Mouse (Mus musculus) embryonic facial prominence, embryonic 11.5 days (tissue): Measurements from ENCODE around the gene Fhdc1. TPM values are rescaled to one million over a fixed set of nuclear protein-coding genes. Genes with fewer than 3 reads are reported as not detected.

ENCODE experiments used
- ATAC-seq: fragments of 200-750 bp; cut with Nextera tagmentation; replicated peaks from 2 replicates; pipeline ENCODE4 v1.8.0; 2017; ENCODE audit warnings: low read depth; ENCODE audit not compliant: insufficient number of reproducible peaks, low FRiP score, low TSS enrichment
- DNase-seq: peaks from one replicate; pipeline ENCODE4 v3.0.0-alpha.2; 2015; ENCODE audit warnings: low spot score
- H3K27ac ChIP-seq: fragments of 300-500 bp; sonication (generic); replicated peaks from 2 replicates; pipeline ENCODE4 v1.5.1; 2014; ENCODE audit warnings: mild to moderate bottlenecking, low read depth, low read length, control low read depth
- H3K27me3 ChIP-seq: fragments of 300-500 bp; sonication (generic); 2 replicates; pipeline ENCODE4 v1.6.1; 2014; ENCODE audit warnings: mild to moderate bottlenecking, low read length, moderate library complexity, mixed read lengths; ENCODE audit not compliant: control insufficient read depth, insufficient read depth
- H3K36me3 ChIP-seq: fragments of 300-500 bp; sonication (generic); replicated peaks from 2 replicates; pipeline ENCODE4 v1.6.1; 2014; ENCODE audit warnings: low read depth, mild to moderate bottlenecking, low read length, moderate library complexity, mixed read lengths; ENCODE audit not compliant: control insufficient read depth, insufficient read depth
- H3K4me1 ChIP-seq: fragments of 300-500 bp; sonication (generic); 2 replicates; pipeline ENCODE4 v1.6.1; 2014; ENCODE audit warnings: low read length, mixed read lengths; ENCODE audit not compliant: control insufficient read depth, insufficient read depth
- H3K4me2 ChIP-seq: fragments of 300-500 bp; sonication (generic); 2 replicates; pipeline ENCODE4 v1.6.1; 2014; ENCODE audit warnings: low read depth, mild to moderate bottlenecking, control low read depth, low read length, moderate library complexity
- H3K4me3 ChIP-seq: fragments of 300-500 bp; sonication (generic); 2 replicates; pipeline ENCODE4 v1.5.1; 2014; ENCODE audit warnings: low read depth, low read length, control low read depth
- H3K9ac ChIP-seq: fragments of 300-500 bp; sonication (generic); replicated peaks from 2 replicates; pipeline ENCODE4 v1.6.1; 2014; ENCODE audit warnings: mild to moderate bottlenecking, control low read depth, low read length
- H3K9me3 ChIP-seq: fragments of 300-500 bp; sonication (generic); replicated peaks from 2 replicates; pipeline ENCODE4 v1.6.1; 2016; ENCODE audit warnings: mild to moderate bottlenecking, low read length, inconsistent platforms, mixed read lengths; ENCODE audit not compliant: control insufficient read depth
- WGBS: fragments of 180-500 bp; shearing (Covaris S2); extraction: QIAGEN DNeasy Blood & Tissue Kit; methylation state at CpG from one replicate; pipeline ENCODE4 v1.1.7; 2014; 5-methylcytosine and 5-hydroxymethylcytosine counted together
- polyA plus RNA-seq: library from polyadenylated mRNA; unstranded; fragments of >200 nt; fragmentation: Nextera tagmentation; extraction: Ambion mirVana; gene quantifications from 2 replicates; pipeline ENCODE4 v1.2.1, GENCODE M21; 2014

The Fhdc1 gene
- polyA plus RNA-seq, result 1.8 and 2.4 TPM in 2 replicates

- peaks cover 26% of the 10 kb centered on the region for H3K27me3 ChIP-seq
Observed at GRCm38 (mm10) chr3:84480006-84480897, at the start of gene Fhdc1. Fhdc1 (minus strand) TSS chr3:84480429.

GRCm38 (mm10) chr3:84529021-84529420 lies 48.8 kb upstream of the Fhdc1 start:
- ATAC-seq (no peak), DNase-seq (no peak)
- Histone ChIP-seq H3K36me3 (no peaks in the 10 kb centered on the region), H3K4me1 (no peaks in the 10 kb centered on the region), H3K4me3 (no peak overlapping the region), H3K27ac (no peak overlapping the region), H3K9me3 (no peaks in the 10 kb centered on the region), H3K27me3 (no peaks in the 10 kb centered on the region), H3K9ac (no peak overlapping the region), H3K4me2 (no peak overlapping the region)
- WGBS, result 79% methylated on average over 2 of the region's 2 CpGs

More at GRCm38 (mm10) chr3:84480006-84480897, at the start of gene Fhdc1:
- peaks cover 3% of the 10 kb centered on the region; the same call in 1 of the 2 replicates for H3K4me1 ChIP-seq
- H3K36me3 ChIP-seq, result no peaks in the 10 kb centered on the region
- DNase-seq (peak; percentile 64), ATAC-seq (peak; percentile 83)
- WGBS, result under 1% methylated on average over 77 of the region's 82 CpGs
- H3K4me3 ChIP-seq, result peak within 1 kb of the TSS; percentile 62
- H3K9me3 ChIP-seq, result no peaks in the 10 kb centered on the region
- H3K9ac ChIP-seq, result peak within 1 kb of the TSS; percentile 58
- no peak within 1 kb of the TSS for H3K27ac ChIP-seq
- peak within 1 kb of the TSS; percentile 99 for H3K4me2 ChIP-seq

GRCm38 (mm10) chr3:84524952-84525351 lies 44.7 kb upstream of the Fhdc1 start:
- Histone ChIP-seq H3K4me2 (no peak overlapping the region), H3K4me3 (no peak overlapping the region), H3K27ac (no peak overlapping the region), H3K9me3 (no peaks in the 10 kb centered on the region), H3K36me3 (no peaks in the 10 kb centered on the region), H3K9ac (no peak overlapping the region), H3K27me3 (no peaks in the 10 kb centered on the region), H3K4me1 (no peaks in the 10 kb centered on the region)
- WGBS, result 79% methylated on average over 1 of the region's 1 CpGs
- no peak for DNase-seq
- no peak for ATAC-seq

- 92% methylated on average over 3 of the region's 3 CpGs for WGBS
- Histone ChIP-seq H3K36me3 (no peaks in the 10 kb centered on the region), H3K4me2 (no peak overlapping the region), H3K4me3 (no peak overlapping the region), H3K9ac (no peak overlapping the region), H3K4me1 (no peaks in the 10 kb centered on the region), H3K27ac (no peak overlapping the region), H3K27me3 (no peaks in the 10 kb centered on the region), H3K9me3 (no peaks in the 10 kb centered on the region)
- no peak for DNase-seq
- no peak for ATAC-seq
Observed at GRCm38 (mm10) chr3:84516163-84516562, 35.9 kb upstream of the Fhdc1 start.

GRCm38 (mm10) chr3:84512774-84513515 lies 32.7 kb upstream of the Fhdc1 start:
- Histone ChIP-seq H3K9me3 (no peaks in the 10 kb centered on the region), H3K4me3 (no peak overlapping the region), H3K36me3 (no peaks in the 10 kb centered on the region), H3K27ac (no peak overlapping the region), H3K4me1 (no peaks in the 10 kb centered on the region), H3K4me2 (no peak overlapping the region), H3K9ac (no peak overlapping the region), H3K27me3 (no peaks in the 10 kb centered on the region)
- DNase-seq (no peak), ATAC-seq (no peak)
- 65% methylated on average over 6 of the region's 6 CpGs for WGBS

DNA sequence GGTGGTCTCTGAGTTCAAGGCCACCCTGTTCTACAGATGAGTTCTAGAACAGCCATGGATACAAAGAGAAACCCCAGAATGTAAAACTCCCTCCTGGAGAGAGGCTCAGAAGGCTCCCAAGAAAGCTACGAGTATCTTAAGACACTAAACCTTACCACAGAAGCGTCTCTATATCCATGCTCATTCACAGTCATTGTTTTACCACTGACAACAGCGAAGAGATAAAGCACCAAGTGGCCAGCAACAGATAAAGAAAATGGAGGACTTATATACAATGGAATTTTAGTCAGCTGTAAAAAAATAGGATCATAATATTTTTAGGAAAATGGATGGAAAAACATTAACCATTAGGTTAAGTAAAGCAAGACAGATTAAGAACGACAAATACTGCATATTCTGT lies 25.0 kb upstream of the Fhdc1 start:
- no peak for ATAC-seq
- no peaks in the 10 kb centered on the region for H3K9me3 ChIP-seq

DNA sequence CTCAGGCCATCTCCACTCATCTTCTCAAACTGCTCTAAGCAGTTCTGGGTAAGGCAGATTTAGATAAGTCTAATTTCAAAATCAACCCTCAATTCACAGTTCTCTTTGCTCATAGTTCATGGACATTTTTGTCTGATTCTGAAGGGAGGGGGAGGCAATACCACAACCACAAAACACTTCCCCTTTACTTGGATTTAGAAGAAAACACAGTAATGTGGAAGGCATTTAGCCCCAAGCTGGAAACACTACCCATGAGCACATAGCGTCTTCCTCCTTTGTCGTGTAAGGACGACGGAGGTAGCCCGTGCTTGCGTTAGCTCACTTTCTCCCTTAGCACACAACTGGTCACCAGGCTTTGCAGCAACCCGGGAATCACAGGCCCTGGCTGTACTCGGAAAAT lies 24.1 kb upstream of the Fhdc1 start:
- Histone ChIP-seq H3K36me3 (no peaks in the 10 kb centered on the region), H3K9me3 (no peaks in the 10 kb centered on the region), H3K4me3 (no peak overlapping the region), H3K27me3 (no peaks in the 10 kb centered on the region), H3K9ac (no peak overlapping the region), H3K4me1 (no peaks in the 10 kb centered on the region), H3K4me2 (no peak overlapping the region), H3K27ac (no peak overlapping the region)
- ATAC-seq (no peak), DNase-seq (no peak)
- 92% methylated on average over 8 of the region's 8 CpGs for WGBS

More for the DNA sequence above, 25.0 kb upstream of the Fhdc1 start:
- H3K27me3 ChIP-seq, result no peaks in the 10 kb centered on the region
- H3K27ac ChIP-seq, result no peak overlapping the region
- WGBS, result 86% methylated on average over 4 of the region's 4 CpGs
- H3K4me1 ChIP-seq, result no peaks in the 10 kb centered on the region
- no peaks in the 10 kb centered on the region for H3K36me3 ChIP-seq
- no peak overlapping the region for H3K4me3 ChIP-seq
- H3K9ac ChIP-seq, result no peak overlapping the region
- no peak for DNase-seq
- H3K4me2 ChIP-seq, result no peak overlapping the region

DNA sequence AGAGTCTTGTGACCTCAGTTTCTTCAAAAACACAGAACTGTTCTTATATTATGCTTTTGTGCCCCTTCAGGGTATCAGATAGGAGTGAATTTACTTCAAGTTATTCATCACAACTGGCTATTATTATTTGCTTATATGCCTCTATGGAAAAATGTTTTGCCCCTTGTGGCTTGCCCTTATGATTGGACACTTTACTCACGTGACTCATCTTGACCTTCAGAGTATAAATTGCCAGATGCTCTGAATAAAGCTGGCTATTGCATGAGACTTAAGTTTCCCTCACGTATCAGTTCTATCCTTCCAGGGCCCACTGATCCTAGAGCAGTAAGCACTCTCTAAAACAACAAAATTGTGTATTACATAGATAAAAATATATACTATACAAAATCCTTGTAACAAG lies 21.9 kb upstream of the Fhdc1 start:
- Histone ChIP-seq H3K36me3 (no peaks in the 10 kb centered on the region), H3K9me3 (no peaks in the 10 kb centered on the region), H3K4me1 (no peaks in the 10 kb centered on the region), H3K9ac (no peak overlapping the region), H3K4me2 (no peak overlapping the region), H3K4me3 (no peak overlapping the region), H3K27me3 (no peaks in the 10 kb centered on the region), H3K27ac (no peak overlapping the region)
- 44% methylated on average over 2 of the region's 2 CpGs for WGBS
- ATAC-seq, result no peak
- no peak for DNase-seq
